Mouse (Mus musculus): Measurements from ENCODE around the gene Nrp2.

The Nrp2 gene

GRCm38 (mm10) chr1:62751011-62752006, 48.2 kb downstream of the Nrp2 start:
- no peak for DNase-seq (ENCODE audit: low read depth)

- no peak for DNase-seq (ENCODE audit: low read depth)
These were observed 49.0 kb downstream of the Nrp2 start for GRCm38 (mm10) chr1:62752055-62752454.

GRCm38 (mm10) chr1:62752661-62753333, 49.7 kb downstream of the Nrp2 start:
- no peak for DNase-seq (ENCODE audit: low read depth)

- no peak for DNase-seq (ENCODE audit: low read depth)
These were observed 51.2 kb downstream of the Nrp2 start for GRCm38 (mm10) chr1:62754066-62754835.

- DNase-seq (ENCODE audit: low read depth): no peak
These were observed 57.0 kb downstream of the Nrp2 start for GRCm38 (mm10) chr1:62760086-62760485.

GRCm38 (mm10) chr1:62760565-62760964, 57.5 kb downstream of the Nrp2 start:
- DNase-seq (ENCODE audit: low read depth): no peak

- no peak for DNase-seq (ENCODE audit: low read depth)
These were observed 60.7 kb downstream of the Nrp2 start for GRCm38 (mm10) chr1:62763779-62764178.

- DNase-seq (ENCODE audit: low read depth): no peak
These were observed 62.1 kb downstream of the Nrp2 start for GRCm38 (mm10) chr1:62765171-62765570.

- DNase-seq (ENCODE audit: low read depth): no peak
These were observed 63.7 kb downstream of the Nrp2 start for GRCm38 (mm10) chr1:62766766-62767165.

- DNase-seq (ENCODE audit: low read depth): no peak
These were observed 64.5 kb downstream of the Nrp2 start for GRCm38 (mm10) chr1:62767611-62768010.

GRCm38 (mm10) chr1:62770576-62770975, 67.5 kb downstream of the Nrp2 start:
- no peak for DNase-seq (ENCODE audit: low read depth)

GRCm38 (mm10) chr1:62772391-62772790, 69.3 kb downstream of the Nrp2 start:
- DNase-seq (ENCODE audit: low read depth): no peak

- DNase-seq (ENCODE audit: low read depth): no peak
These were observed 70.2 kb downstream of the Nrp2 start for GRCm38 (mm10) chr1:62773105-62773920.

- DNase-seq (ENCODE audit: low read depth): no peak
These were observed 70.8 kb downstream of the Nrp2 start for GRCm38 (mm10) chr1:62773921-62774191.

GRCm38 (mm10) chr1:62774288-62775218, 71.5 kb downstream of the Nrp2 start:
- no peak for DNase-seq (ENCODE audit: low read depth)

GRCm38 (mm10) chr1:62777320-62778235, 74.5 kb downstream of the Nrp2 start:
- no peak for DNase-seq (ENCODE audit: low read depth)

- DNase-seq (ENCODE audit: low read depth): no peak
These were observed 75.8 kb downstream of the Nrp2 start for GRCm38 (mm10) chr1:62778910-62779309.

GRCm38 (mm10) chr1:62780068-62780761, 77.1 kb downstream of the Nrp2 start:
- no peak for DNase-seq (ENCODE audit: low read depth)

- DNase-seq (ENCODE audit: low read depth): no peak
These were observed 79.1 kb downstream of the Nrp2 start for GRCm38 (mm10) chr1:62782155-62782554.

Measured in c-Kit-positive CD71-positive TER-119-negative erythroid progenitor cells, embryonic 14.5 days (primary cell).